Mouse (Mus musculus): Measurements from ENCODE around the gene D630003M21Rik. TPM values are rescaled to one million over a fixed set of nuclear protein-coding genes. Genes with fewer than 3 reads are reported as not detected.

The D630003M21Rik gene
- 0.63 and 0.89 TPM in 2 replicates for total RNA-seq (2012; rRNA removed)

DNA sequence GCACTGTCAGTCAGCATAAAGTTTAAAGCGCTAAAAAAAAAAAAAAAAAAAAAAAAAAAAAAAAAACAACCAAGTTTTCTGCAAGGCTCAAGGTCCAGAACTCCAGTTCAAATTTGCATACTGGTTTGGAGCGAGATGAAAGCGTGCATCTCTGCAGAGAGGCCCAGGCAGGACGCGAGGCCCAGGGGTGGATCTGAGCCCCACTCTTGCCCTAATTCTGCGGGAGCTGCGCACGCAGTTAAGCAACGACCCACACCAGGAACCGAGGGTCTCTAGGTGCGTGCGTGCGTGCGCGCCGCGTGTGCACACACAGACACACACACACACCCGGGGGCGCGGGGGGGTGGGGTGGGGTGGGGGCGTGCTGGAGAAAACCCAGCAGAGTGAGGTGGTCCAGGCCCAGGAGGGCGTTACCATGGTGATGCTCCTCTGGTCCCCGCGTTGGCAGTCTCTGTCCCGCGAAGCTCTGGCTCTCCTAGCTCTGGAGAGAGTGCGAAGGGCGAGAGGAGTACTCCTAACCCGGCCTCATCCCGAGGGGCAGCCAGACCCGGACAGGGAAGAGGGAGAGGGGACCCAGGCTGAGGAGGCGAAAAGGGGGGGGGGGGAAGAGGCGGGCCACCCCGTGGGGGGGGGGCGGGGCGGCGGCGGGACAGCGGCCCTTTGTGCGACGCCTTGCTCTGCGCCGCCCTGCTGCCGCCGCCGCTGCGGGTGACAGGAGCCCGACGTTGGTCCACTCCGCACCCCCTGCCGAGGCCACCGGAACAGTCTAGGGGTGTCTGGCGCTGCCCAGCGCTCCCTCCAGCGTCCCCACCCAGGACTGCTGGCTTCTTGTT is at the start of gene D630003M21Rik:
D630003M21Rik (minus strand) TSS at position 553 of the 833 bp plus-strand sequence.
- Histone ChIP-seq H3K4me3 (ENCODE audit: insufficient read depth in 1 of 2, low read depth in 1 of 2, low read length in 2 of 2, poor library complexity in 1 of 2, severe bottlenecking in 1 of 2) (peak within 1 kb of the TSS; percentile 46 to 47), H3K4me1 (ENCODE audit: control insufficient read depth in 2 of 2, insufficient read depth in 2 of 2, low read length in 2 of 2, poor library complexity in 1 of 2) (peaks cover 3 to 5% of the 10 kb centered on the region in 2 experiments; a peak in 2 of 4 replicates), H3K36me3 (ENCODE audit: control insufficient read depth, insufficient read depth, low read length, poor library complexity, severe bottlenecking) (no peaks in the 10 kb centered on the region), H3K27ac (ENCODE audit: insufficient read depth, low read depth, low read length, poor library complexity, severe bottlenecking) (no peak within 1 kb of the TSS), H3K9ac (ENCODE audit: insufficient read depth, low read depth, low read length, poor library complexity, severe bottlenecking) (no peak within 1 kb of the TSS), H3K9me3 (ENCODE audit: control insufficient read depth, insufficient read depth, low read depth, low read length) (no peaks in the 10 kb centered on the region)
- in situ Hi-C loops (cut with MboI; ENCODE audit: low sequenced_read_pairs in 2 of 2, unreplicated experiment in 2 of 2) = no loop called here
- peak; percentile 97 for TF ChIP-seq ZNF384 (IDR thresholded peaks at IDR 0.05; ENCODE audit: low read depth, low read length)
- TF ChIP-seq CHD2 (IDR thresholded peaks at IDR 0.05; ENCODE audit: low read depth, low read length) = no peak
- TF ChIP-seq ZC3H11A (IDR thresholded peaks at IDR 0.05; ENCODE audit: borderline replicate concordance, low read depth, low read length) = no peak
- DNase-seq (ENCODE audit: low read depth, low spot score) = no peak

DNA sequence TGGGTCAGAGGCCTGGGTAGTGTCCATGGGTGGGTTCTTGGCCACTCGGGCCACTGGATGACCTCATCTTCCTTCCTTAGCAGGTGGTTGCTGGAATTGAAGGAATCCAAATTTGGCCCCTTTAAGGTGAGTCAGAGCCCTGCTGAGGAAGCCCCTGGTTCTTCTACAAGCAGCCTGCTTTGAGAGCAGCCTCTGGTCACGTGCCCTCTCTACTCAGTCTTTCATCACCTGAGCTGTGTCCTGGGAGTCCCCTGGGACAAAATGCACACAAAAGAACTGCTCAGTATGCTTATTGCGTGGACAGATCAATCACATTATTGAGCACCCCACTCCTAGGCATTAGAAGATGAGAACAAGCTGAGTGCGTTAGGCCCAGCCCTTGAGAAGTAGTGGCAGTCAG is 47.9 kb upstream of the D630003M21Rik start:
- no peak overlapping the region for H3K9ac ChIP-seq (ENCODE audit: insufficient read depth, low read depth, low read length, poor library complexity, severe bottlenecking)
- no peaks in the 10 kb centered on the region for H3K9me3 ChIP-seq (ENCODE audit: control insufficient read depth, insufficient read depth, low read depth, low read length)
- in situ Hi-C loops (cut with MboI; ENCODE audit: low sequenced_read_pairs in 2 of 2, unreplicated experiment in 2 of 2) = no loop called here
- no peak overlapping the region for H3K27ac ChIP-seq (ENCODE audit: insufficient read depth, low read depth, low read length, poor library complexity, severe bottlenecking)
- no peak for TF ChIP-seq ZC3H11A (IDR thresholded peaks at IDR 0.05; ENCODE audit: borderline replicate concordance, low read depth, low read length)
- TF ChIP-seq ZNF384 (IDR thresholded peaks at IDR 0.05; ENCODE audit: low read depth, low read length) = no peak
- no peak for TF ChIP-seq HCFC1 (IDR thresholded peaks at IDR 0.05; ENCODE audit: borderline replicate concordance, insufficient read depth, low read length)
- TF ChIP-seq MAFK (IDR thresholded peaks at IDR 0.05; ENCODE audit: insufficient read depth, low read depth, low read length) = no peak
- TF ChIP-seq CHD2 (IDR thresholded peaks at IDR 0.05; ENCODE audit: low read depth, low read length) = no peak
- H3K4me3 ChIP-seq (ENCODE audit: insufficient read depth in 1 of 2, low read depth in 1 of 2, low read length in 2 of 2, poor library complexity in 1 of 2, severe bottlenecking in 1 of 2) = no peak overlapping the region
- no peak for DNase-seq (ENCODE audit: low read depth, low spot score)
- peaks cover 0 to 8% of the 10 kb centered on the region in 2 experiments; a peak in 1 of 4 replicates for H3K4me1 ChIP-seq (ENCODE audit: control insufficient read depth in 2 of 2, insufficient read depth in 2 of 2, low read length in 2 of 2, poor library complexity in 1 of 2)
- no peaks in the 10 kb centered on the region for H3K36me3 ChIP-seq (ENCODE audit: control insufficient read depth, insufficient read depth, low read length, poor library complexity, severe bottlenecking)

DNA sequence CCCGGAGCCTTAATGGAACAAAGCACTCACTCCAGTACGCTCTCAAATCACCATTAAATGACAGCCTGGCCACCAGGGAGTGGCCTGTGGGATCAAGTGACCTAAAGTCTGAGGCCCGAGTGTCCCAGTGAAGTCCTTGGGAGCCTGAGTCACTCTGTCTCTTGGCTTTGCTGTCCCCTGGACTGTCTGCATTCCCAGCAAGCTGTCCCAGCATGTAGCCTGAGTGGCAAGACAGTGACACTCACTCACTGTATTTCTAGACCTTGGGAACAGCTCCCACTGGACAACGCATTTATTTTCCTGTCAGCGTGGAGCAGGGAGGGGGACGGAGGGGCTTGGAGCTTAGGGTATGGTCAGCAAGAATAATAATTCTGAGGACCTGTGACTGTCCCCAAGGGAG is 47.4 kb upstream of the D630003M21Rik start:
- no peak for TF ChIP-seq ZNF384 (IDR thresholded peaks at IDR 0.05; ENCODE audit: low read depth, low read length)
- TF ChIP-seq ZC3H11A (IDR thresholded peaks at IDR 0.05; ENCODE audit: borderline replicate concordance, low read depth, low read length) = no peak
- TF ChIP-seq CHD2 (IDR thresholded peaks at IDR 0.05; ENCODE audit: low read depth, low read length) = no peak
- no peak for TF ChIP-seq MAFK (IDR thresholded peaks at IDR 0.05; ENCODE audit: insufficient read depth, low read depth, low read length)
- TF ChIP-seq HCFC1 (IDR thresholded peaks at IDR 0.05; ENCODE audit: borderline replicate concordance, insufficient read depth, low read length) = no peak
- Histone ChIP-seq H3K9me3 (ENCODE audit: control insufficient read depth, insufficient read depth, low read depth, low read length) (no peaks in the 10 kb centered on the region), H3K36me3 (ENCODE audit: control insufficient read depth, insufficient read depth, low read length, poor library complexity, severe bottlenecking) (no peaks in the 10 kb centered on the region), H3K4me3 (ENCODE audit: insufficient read depth in 1 of 2, low read depth in 1 of 2, low read length in 2 of 2, poor library complexity in 1 of 2, severe bottlenecking in 1 of 2) (no peak overlapping the region), H3K27ac (ENCODE audit: insufficient read depth, low read depth, low read length, poor library complexity, severe bottlenecking) (no peak overlapping the region), H3K4me1 (ENCODE audit: control insufficient read depth in 2 of 2, insufficient read depth in 2 of 2, low read length in 2 of 2, poor library complexity in 1 of 2) (peaks cover 0 to 4% of the 10 kb centered on the region in 2 experiments; a peak in 1 of 4 replicates), H3K9ac (ENCODE audit: insufficient read depth, low read depth, low read length, poor library complexity, severe bottlenecking) (no peak overlapping the region)
- no peak for DNase-seq (ENCODE audit: low read depth, low spot score)
- in situ Hi-C loops (cut with MboI; ENCODE audit: low sequenced_read_pairs in 2 of 2, unreplicated experiment in 2 of 2) = no loop called here

DNA sequence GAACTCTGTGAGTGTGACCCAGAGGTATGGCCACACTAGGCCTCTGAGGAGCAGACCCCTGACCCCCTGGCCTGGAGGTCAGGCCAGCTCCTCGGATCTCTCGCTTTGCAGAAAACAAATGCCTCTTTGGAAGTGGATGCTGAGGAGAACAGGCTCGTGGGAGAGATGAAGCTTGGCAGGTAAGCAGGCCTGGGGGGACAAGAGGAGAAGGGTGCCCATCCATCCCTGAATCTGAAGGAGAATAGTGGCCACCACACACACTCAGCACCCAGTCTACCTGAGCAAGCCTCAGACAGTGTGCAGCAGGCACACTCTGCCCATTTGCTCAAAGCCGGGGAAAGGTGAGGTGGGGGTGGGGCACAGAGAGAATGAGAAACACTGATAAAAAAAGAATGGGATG is 46.8 kb upstream of the D630003M21Rik start:
- in situ Hi-C loops (cut with MboI; ENCODE audit: low sequenced_read_pairs in 2 of 2, unreplicated experiment in 2 of 2) = no loop called here
- no peak overlapping the region for H3K27ac ChIP-seq (ENCODE audit: insufficient read depth, low read depth, low read length, poor library complexity, severe bottlenecking)
- H3K9me3 ChIP-seq (ENCODE audit: control insufficient read depth, insufficient read depth, low read depth, low read length) = no peaks in the 10 kb centered on the region
- TF ChIP-seq ZNF384 (IDR thresholded peaks at IDR 0.05; ENCODE audit: low read depth, low read length) (no peak), HCFC1 (IDR thresholded peaks at IDR 0.05; ENCODE audit: borderline replicate concordance, insufficient read depth, low read length) (no peak), MAFK (IDR thresholded peaks at IDR 0.05; ENCODE audit: insufficient read depth, low read depth, low read length) (no peak), CHD2 (IDR thresholded peaks at IDR 0.05; ENCODE audit: low read depth, low read length) (no peak), ZC3H11A (IDR thresholded peaks at IDR 0.05; ENCODE audit: borderline replicate concordance, low read depth, low read length) (no peak)
- no peaks in the 10 kb centered on the region for H3K4me1 ChIP-seq (ENCODE audit: control insufficient read depth in 2 of 2, insufficient read depth in 2 of 2, low read length in 2 of 2, poor library complexity in 1 of 2)
- H3K4me3 ChIP-seq (ENCODE audit: insufficient read depth in 1 of 2, low read depth in 1 of 2, low read length in 2 of 2, poor library complexity in 1 of 2, severe bottlenecking in 1 of 2) = no peak overlapping the region
- H3K9ac ChIP-seq (ENCODE audit: insufficient read depth, low read depth, low read length, poor library complexity, severe bottlenecking) = no peak overlapping the region
- no peak for DNase-seq (ENCODE audit: low read depth, low spot score)
- no peaks in the 10 kb centered on the region for H3K36me3 ChIP-seq (ENCODE audit: control insufficient read depth, insufficient read depth, low read length, poor library complexity, severe bottlenecking)
